Mouse (Mus musculus) urinary bladder, postnatal 14 days (tissue): ENCODE data around the gene Aanat.
"Not testable (repeated sequence)": the region's sequence is repeated elsewhere in the genome, so short reads cannot be mapped to it uniquely, and the experiment has no call there.

Experiments
- DNase-seq: peaks from one replicate; pipeline ENCODE4 v3.0.0; 2021; ENCODE audit warnings: low spot score

The Aanat gene

GRCm38 (mm10) chr11:116611168-116611567, 24.9 kb downstream of the Aanat start:
- not testable (repeated sequence) for DNase-seq

- no peak for DNase-seq
These were observed 25.7 kb downstream of the Aanat start for GRCm38 (mm10) chr11:116611883-116612282.

DNA sequence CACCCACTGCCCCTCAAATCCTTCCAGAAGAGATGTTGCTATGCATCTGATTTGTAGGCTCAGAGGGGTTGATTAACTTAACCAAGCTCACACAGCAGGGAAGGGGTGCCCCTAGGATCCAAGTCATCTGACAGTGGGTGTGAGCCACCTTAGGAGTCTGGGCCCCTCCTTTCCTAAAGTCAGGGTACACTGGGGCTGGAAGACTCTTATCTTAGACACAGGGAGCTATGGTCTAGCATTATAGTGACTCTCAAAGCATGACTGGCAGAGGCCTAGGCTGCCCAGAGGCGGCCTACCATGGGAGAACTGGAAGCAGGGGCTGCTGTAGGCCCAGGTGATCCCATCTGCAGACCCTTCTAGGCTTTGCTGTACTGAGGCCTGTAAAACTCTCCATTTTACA, 26.3 kb downstream of the Aanat start:
- DNase-seq: no peak

DNA sequence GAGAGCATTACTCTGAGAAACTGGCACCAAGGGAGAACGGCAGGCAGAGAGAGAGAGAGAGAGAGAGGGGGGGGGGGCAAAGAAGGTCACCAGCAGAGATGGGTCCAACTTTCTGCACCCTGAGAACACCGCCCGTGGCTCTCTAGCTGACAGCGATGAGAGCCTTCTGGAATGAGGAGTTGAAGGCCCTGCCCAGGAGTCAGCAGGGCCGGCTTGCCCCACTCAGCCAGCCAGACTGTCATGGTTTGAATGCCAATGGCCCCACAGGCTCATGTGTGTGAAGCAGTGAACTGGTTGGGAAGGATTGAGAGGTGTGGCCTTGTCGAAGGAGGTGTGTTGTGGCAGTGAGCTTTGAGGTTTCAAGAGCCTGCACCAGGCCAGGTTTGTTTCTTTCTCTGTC, 27.0 kb downstream of the Aanat start:
- no peak for DNase-seq

- peak; percentile 58 for DNase-seq
These were observed 29.7 kb downstream of the Aanat start for GRCm38 (mm10) chr11:116615735-116616437.

DNA sequence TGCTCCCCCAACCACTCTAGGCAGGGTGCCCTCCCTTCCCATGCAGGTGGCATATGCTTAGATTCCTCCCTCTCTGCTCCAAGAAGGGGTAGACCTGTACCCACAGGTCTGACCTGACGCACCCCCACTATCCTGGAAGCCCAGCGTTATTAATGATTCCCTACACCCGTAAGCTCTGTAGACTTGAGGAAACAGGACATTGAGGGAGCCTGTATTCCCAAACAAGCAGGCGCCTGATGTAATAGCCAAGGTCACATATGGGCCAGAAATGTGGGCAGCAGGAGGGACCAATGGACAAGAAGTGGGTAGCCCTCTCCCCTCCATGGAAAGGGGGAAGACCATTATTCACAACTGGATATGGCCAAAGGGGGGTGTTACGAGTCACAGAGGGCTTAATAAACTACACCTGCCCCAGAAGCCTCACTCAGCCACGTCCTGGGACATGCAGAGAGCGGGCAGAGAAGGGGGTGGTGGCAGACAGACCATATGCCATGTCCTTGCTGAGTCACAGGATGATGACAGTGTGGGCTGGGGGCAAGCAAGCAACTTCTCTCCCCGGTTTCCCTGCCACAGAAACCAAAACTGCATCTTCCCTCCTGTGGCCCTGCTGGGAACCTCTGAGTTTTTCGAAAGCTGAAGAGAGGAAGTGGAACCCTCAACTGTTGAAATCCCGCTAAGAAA, 30.3 kb downstream of the Aanat start:
- no peak for DNase-seq

GRCm38 (mm10) chr11:116617641-116618040, 31.4 kb downstream of the Aanat start:
- DNase-seq: no peak

DNA sequence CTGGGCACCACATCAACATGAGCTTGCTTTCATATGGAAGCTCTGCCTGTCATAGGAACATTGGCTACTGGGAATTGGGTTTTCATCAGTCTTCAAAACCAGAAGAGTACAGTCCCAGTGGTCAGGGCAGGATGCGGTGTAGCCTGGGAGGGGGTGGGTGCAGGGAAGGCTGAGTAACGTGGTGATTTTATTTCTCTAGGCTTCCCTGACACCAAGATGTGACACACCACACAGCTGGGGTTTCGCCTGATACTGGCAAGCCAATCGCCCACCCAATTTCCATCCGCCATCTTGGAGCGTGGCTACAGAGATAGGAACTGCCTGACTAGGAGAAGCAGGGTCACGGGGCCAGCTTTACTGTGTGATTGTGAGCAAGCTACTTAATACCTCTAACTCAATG, 32.4 kb downstream of the Aanat start:
- DNase-seq: no peak

DNA sequence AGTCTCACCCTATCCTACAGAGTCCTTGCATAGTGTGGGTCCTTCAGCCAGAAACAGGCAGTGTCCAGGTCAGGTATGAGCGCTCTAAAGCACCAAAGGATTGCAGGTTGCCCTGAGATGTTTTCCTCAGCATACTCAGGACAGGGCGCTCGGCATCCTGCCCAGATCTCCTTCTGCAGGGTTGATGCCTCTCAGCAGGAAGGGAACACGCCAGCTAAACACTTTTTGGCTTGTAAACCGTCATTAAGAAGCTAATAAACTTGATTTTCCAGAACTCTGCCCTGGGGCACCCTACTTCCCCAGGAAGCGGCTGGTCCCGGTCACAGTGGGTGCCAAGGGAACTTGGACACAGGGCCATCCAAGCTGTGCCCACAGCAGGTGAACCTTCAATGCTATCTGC, 32.9 kb downstream of the Aanat start:
- peak; percentile 49 for DNase-seq

- no peak for DNase-seq
These were observed 33.3 kb downstream of the Aanat start for GRCm38 (mm10) chr11:116619561-116619960.

DNA sequence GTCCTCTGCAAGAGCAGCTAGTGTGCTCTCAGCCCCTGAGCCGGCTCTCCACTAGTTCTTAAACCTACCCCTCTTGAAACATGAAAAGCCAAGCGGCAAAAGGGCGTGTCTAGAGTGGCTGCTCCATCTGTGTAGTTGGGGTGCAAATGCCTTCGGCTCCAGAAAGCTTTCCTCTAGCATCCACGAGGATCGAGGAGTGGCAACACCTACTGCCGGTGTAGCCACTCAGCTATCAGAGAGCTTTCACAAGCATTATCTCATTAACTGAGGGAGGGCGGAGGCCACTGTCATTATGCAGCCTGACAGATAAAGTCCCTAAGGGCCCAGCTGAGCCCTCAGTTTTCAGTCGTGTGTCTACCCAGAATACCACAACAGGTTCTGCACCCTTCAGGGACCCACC, 33.8 kb downstream of the Aanat start:
- no peak for DNase-seq

DNA sequence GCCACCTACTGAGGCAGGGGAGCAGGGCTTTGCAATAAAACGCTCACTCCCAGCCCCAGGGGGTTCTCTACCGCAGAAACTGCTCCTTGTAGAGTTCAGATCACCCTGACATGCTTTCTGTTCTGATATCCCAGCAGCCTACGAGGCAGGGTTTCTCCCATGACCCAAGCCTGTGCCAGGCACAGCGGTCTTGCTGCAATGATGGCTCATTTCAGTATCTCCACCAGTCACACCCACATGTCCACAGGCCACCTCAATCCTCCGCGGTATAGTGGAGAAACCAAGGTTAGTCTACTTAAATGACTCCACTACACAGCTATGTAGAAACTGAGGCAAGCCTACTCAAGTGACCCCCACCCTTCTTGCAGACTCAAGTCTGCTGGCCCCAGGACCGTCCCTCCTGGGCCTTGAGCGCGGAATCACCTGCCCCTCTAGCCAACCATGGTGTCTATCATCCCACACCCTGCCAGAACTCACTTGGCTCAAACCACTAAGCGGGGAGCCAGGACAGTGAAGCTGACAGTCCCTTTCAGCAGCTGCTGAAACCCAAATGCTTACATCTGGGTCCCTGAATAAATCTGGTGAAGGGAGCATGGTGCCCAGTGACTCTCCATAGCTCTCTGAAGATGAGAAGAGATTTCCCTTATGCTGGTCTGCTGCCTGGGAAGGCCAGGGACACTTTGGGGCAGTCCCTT, 34.5 kb downstream of the Aanat start:
- DNase-seq: no peak

DNA sequence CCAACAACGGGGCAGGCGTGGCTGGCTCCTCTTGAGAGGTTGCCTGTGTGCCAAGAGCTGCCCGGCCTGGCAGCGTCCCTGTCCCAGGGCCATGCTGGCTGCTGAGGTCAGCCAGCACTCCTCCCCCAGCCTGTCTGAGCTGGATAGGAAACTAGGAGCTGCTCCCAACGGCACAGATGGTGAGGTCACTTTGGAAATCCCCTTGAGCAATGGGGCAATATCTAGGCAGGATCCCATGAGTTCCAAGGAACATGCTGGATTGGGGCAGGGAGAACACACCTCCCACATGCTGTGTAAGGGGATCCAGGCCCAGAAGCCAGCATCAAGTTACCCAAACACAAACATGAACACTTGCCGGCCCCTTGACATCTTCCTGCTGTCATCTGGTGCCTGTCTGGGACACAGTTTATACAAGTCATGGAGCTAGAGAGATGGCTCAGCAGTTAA, 35.0 kb downstream of the Aanat start:
- DNase-seq: peak; percentile 67

GRCm38 (mm10) chr11:116623281-116624124, 37.3 kb downstream of the Aanat start:
- no peak for DNase-seq

- peak; percentile 87 for DNase-seq
These were observed 38.0 kb downstream of the Aanat start for GRCm38 (mm10) chr11:116624131-116624832.

- peak; percentile 50 for DNase-seq
These were observed 39.1 kb downstream of the Aanat start for GRCm38 (mm10) chr11:116625081-116626000.

DNA sequence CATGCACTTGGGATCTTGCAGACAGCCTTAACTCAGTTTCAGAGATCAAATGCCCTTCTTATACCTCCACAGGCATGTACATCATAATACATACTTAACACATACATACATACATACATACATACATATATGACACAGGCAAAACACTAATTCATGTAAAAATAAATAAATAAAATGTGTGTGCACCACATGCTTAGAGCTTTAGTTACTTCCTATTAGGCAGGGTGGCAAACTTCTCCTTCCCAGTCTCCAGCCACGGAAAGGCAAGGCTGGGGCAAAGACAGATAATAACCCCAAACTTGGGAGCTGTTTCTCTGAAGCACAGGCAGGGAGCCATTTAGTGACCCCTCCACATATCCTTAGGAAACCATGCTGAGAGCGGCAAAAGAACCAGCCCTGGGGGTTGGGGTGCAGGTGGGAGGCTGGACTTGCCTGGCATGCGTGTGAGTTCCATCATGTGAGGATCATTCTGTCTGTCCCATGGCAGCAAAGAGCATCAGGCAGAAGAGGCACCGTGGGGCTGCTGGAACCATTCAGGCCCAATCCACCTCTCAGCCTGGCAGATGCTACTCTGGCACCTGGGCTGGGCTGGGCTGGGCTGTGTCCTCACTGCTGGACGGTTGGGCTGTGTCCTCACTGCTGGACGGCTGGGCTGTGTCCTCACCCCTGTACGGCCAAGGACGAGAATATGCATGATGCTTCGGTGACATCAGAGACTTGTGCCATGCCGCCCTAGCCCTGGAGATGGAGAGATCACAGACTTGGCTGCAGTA, 40.3 kb downstream of the Aanat start, which contains the start of gene Rhbdf2:
TSS of gene Rhbdf2 (minus strand) at position 721 of the 773 bp plus-strand sequence.
- DNase-seq: no peak

DNA sequence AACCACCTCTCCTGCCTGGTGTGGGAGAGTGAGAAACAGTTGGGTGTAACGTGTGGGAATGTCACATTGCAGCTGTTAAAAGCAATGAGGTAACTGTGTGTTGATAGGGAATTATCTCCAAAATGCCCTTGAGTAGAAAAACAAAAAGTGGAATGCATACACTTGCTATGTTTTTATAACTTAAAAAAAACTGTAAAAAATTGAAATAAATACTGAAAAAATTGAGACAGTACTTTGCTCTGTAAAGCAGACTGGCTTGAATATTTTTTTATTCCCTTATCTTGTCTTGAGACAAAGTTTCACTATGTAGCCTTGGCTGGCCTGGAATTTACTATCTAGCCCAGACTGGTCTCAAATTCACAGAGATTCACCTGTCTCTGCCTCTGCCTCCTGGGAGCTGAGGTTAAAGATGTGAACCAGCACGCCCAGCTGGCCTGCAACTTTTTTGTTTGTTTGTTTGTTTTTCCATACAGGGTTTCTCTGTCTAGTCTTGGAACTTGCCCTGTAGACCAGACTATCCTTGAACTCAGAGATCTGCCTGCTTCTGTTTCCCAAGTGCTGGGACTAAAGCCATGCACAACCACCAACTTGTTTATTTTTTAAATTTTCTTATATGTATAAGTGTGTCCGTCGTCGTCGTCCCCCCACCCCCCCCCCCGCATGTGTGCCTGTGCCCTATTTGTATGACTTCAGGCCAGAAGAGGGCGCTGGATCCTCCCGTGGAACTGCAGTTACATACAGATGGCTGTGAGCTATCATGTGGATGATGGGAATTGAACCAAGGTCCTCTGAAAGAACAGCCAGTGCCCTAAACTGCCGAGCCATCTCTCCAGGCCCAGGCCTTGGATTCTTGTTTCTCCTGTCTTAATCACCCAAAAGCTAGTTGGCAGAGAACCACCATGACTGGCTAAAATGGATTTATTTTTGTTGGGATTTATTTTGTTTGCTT, 41.1 kb downstream of the Aanat start:
- DNase-seq: no peak
